Mouse (Mus musculus): ENCODE measurements around the gene 2410002F23Rik. TPM values are rescaled to one million over a fixed set of nuclear protein-coding genes. Genes with fewer than 3 reads are reported as not detected.
"Not testable (repeated sequence)": the region's sequence is repeated elsewhere in the genome, so short reads cannot be mapped to it uniquely, and the experiment has no call there.

Gene 2410002F23Rik
- total RNA-seq, 2 experiments from 2014 or later: 65.0 to 100 TPM

GRCm38 (mm10) chr7:44260410-44260809 is 13.9 kb downstream of the 2410002F23Rik start:
- no peak for DNase-seq (ENCODE audit: low spot score in 2 of 2)

- no peak for DNase-seq (ENCODE audit: low spot score in 2 of 2)
These were observed 14.6 kb downstream of the 2410002F23Rik start, which contains the start of gene Gm15517 for GRCm38 (mm10) chr7:44261147-44261546. Gm15517 (plus strand) TSS chr7:44261447.

DNA sequence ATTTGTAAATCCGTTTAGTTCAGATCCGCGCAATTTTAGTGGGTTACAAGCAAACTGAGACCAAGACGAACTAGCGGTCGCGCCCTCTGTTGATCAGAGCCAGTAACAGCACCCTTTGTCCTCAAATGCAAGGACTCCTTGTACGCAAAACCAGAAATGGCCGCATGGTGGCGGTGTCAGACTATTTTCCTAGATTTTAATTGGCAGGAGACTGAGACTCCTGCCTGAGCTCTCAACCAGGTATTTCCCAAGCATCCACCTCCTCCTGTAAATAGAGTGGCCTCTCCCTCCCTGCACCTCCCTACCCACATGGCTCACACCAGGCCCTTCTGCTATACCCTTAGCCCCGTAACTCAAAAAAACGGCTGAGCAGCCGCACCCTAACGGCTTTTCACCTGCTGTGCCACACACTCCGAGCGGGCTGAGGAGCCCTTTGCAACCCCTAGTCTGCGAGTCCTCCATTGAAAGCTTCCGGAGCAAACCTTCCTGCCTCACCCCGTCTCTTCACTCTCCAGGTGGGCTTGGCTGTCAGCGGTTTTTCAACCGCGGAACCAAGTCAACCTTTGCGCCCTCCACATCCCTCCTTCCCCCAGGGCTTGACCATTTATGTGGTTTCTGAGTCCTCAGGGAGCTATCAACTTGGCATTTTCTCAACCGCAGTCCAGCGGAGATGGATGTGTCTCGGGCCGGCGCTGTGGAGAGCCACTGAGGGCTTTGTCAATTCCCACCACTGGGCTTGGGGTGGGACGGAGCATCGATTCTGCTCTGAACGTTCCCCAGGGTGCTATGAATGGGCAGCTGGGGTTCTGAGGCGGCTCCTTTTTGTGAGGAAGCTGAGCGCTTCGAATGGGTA is 16.5 kb downstream of the 2410002F23Rik start:
- DNase-seq (ENCODE audit: low spot score in 2 of 2): peak; percentile 93 to 95

- no peak for DNase-seq (ENCODE audit: low spot score in 2 of 2)
These were observed 21.6 kb downstream of the 2410002F23Rik start for GRCm38 (mm10) chr7:44268117-44268516.

DNA sequence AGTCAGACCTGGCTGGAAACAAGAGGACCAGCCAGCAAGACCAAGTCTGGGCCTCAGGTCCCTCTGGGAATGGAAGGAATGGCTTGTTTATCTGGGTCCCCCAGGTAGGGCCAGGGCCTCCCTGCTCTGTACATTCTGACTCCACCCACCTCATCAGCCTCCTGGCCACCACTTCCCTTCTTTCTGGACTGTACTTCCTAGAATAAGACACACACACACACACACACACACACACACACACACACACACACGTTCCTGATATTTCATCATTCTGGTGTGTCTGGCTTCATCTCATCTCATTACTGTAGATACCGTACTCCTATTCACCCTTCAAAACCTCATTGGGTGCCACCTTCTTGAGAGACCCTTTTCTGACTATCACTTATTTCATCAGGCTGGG is 22.9 kb downstream of the 2410002F23Rik start:
- no peak for DNase-seq (ENCODE audit: low spot score in 2 of 2)

DNA sequence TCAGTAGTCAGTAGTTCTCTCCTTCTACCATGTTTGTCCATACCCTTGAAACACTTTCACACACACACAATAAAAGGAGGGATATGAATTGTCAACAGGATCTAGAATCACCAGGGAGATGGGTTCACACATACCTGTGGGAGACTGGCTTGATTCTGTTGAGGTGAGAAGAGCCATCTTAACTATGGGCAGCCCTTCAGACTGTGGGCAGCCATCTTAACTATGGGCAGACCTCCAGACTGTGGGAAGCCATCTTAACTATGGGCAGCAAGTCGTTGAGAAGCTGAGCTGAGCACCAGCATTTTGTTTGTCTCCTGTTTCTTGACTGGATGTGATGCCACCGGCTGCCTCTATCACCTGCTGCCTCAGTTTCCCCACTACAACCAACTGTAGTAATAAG is 24.8 kb downstream of the 2410002F23Rik start:
- DNase-seq (ENCODE audit: low spot score in 2 of 2): no peak

GRCm38 (mm10) chr7:44272546-44272945 is 26.0 kb downstream of the 2410002F23Rik start:
- DNase-seq (ENCODE audit: low spot score in 2 of 2): no peak

GRCm38 (mm10) chr7:44273446-44273845 is 26.9 kb downstream of the 2410002F23Rik start:
- DNase-seq (ENCODE audit: low spot score in 2 of 2): no peak

DNA sequence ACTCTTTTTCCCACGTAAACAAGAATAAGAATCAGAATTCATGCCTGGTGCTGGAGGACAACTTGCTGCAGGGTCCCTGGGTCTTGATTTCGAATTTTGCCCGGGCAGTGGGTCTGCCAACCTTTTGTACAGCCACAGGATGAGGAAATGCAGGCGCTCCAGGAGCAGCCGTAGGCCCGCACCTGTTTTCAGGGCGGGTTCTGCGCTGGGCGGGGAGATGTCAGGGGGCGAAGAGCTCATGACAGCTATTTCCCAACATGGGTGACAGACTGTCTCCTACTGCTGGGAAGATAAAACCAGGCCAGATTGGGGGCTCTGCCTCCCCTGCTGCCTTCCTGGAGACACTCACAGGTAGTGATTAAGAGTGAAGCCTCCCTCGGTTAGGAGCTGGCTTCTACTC is 27.6 kb downstream of the 2410002F23Rik start:
- DNase-seq (ENCODE audit: low spot score in 2 of 2): no peak

- DNase-seq (ENCODE audit: low spot score in 2 of 2): no peak
These were observed 29.0 kb downstream of the 2410002F23Rik start for GRCm38 (mm10) chr7:44275546-44275945.

GRCm38 (mm10) chr7:44276461-44277249 is 30.1 kb downstream of the 2410002F23Rik start:
- DNase-seq (ENCODE audit: low spot score in 2 of 2): no peak

DNA sequence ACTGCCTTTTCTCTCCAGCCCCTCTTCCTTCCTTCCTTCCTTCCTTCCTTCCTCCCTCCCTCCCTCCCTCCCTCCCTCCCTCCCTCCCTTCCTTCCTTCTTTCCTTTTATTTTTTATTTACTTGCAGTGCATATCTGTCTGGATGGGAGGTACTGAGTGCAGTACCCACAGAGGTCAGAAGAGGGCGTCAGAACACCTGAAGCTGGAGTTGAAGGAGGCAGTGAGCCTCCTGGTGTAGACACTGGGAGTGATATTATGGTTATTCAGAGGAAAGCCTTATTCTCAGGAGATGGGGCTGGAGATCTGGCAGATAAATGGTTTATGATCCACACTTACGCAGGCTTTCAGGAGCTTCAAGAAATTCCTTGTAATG is 30.7 kb downstream of the 2410002F23Rik start:
- DNase-seq (ENCODE audit: low spot score in 2 of 2): no peak

- DNase-seq (ENCODE audit: low spot score in 2 of 2): no peak
These were observed 34.4 kb downstream of the 2410002F23Rik start for GRCm38 (mm10) chr7:44280959-44281358.

- no peak for DNase-seq (ENCODE audit: low spot score in 2 of 2)
These were observed 35.1 kb downstream of the 2410002F23Rik start for GRCm38 (mm10) chr7:44281586-44281985.

GRCm38 (mm10) chr7:44287760-44288159 is 41.2 kb downstream of the 2410002F23Rik start:
- DNase-seq (ENCODE audit: low spot score in 2 of 2): no peak

DNA sequence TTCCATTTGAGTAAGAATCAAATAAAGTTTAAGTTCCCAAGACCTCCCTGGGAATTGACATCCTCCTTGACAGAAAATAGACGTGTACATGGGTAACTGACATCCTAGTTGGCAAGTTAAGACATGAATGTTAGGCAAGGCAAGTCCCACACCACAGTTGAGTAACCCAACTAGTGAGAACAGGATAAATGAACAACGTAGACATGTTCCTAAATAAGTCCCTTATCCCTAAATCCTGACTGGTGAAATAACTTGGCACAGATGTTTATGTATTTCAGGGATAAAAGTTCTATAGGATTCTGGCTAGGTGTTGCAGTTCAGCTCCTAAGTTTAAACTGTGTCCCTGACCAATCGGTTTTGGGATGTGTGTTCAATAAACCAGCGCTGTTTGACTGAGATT is 44.5 kb downstream of the 2410002F23Rik start:
- DNase-seq (ENCODE audit: low spot score in 2 of 2): no peak

GRCm38 (mm10) chr7:44291418-44291817 is 44.9 kb downstream of the 2410002F23Rik start:
- DNase-seq (ENCODE audit: low spot score in 2 of 2): no peak

GRCm38 (mm10) chr7:44297501-44297900 is 51.0 kb downstream of the 2410002F23Rik start:
- not testable (repeated sequence) for DNase-seq (ENCODE audit: low spot score in 2 of 2)

Measured in adrenal gland, adult 18-20 months (tissue).